Mouse (Mus musculus) kidney, adult 8-10 months (tissue): ENCODE results near the gene Araf.

Experiments used
- DNase-seq, 2 experiments: peaks; one replicate each; pipeline ENCODE4 v3.0.0; 2022

Gene Araf

DNA sequence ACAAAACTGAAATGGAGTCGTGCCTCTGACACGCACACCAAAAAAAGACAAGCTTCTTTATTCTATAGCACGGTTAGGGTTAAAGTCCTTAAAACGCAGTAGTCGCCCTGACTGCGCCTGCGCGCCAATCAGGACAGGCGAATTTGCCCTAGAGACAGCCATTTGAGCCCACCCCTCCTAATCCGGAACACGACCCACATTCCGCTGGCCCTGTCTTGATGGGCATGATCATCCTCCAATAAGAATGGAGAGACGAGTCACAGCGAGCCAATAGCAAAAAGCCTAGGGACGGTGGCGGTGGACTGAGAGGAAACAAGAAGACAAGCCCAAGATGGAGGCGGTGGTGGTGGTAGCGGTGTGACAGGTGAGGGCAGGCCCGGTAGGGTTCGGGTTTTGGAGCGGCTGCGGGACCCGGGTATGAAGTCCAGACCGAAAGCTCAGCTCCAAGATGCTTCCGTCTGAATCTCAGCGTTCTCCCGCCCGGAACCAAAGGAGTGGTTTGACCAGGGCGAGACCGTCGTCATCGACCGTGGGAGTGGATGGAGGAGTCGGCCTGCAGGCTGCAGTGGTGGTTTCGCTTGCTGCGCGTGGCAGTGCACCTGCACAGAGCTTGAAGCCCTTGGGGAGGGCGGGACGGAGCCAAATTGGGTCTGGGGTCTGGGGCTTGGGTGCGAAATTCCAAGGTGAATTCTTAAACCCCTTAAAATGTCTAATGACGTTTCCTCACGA is 50.8 kb downstream of the Araf start:
- DNase-seq, result peak; percentile 93 to 96

DNA sequence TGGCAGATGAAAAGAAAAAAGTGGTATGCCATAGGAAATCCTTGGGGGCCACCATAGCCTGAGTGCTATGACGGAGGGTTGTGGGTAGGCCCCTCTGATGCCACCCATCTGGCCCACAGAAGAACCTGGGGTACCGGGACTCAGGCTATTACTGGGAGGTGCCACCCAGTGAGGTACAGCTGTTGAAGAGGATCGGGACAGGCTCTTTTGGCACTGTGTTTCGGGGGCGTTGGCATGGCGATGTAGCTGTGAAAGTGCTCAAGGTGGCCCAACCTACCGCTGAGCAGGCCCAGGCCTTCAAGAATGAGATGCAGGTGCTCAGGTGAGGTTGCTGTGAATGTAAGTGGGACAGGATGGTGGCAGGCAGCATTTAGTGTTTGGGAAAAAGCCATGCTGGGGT is 56.2 kb downstream of the Araf start:
- no peak for DNase-seq

DNA sequence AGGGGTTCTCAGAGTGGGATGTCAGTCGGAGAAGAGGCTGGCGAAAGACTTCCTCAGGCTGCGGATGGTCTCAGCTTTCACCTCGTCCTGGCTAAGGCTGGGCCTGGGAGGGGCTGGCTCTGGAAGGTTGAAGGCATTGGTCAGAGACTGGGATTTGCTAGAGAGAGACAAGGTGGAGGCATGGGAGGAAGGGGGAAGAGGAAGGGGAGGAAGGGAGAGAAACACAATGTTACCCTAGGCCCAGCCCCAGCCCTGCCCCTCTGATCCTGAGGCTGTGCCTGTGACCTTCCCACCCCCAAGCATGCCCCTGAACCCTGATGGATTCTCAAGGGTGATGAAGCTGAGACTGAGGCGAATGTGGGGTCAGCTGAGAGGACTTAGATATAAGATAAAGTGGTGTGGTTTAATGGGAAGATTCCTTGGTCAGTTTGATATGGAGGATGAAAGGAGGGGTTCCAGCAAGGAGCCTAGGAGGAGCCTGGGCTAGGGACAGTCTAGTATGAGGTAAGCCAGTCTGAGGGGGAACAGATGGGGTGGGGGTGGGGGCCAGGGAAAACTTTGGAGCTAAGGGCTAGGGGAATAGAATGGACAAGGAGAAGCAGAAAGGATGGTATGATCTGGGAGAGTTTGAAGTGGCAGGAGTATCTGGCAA is 64.0 kb downstream of the Araf start:
- DNase-seq, result no peak

DNA sequence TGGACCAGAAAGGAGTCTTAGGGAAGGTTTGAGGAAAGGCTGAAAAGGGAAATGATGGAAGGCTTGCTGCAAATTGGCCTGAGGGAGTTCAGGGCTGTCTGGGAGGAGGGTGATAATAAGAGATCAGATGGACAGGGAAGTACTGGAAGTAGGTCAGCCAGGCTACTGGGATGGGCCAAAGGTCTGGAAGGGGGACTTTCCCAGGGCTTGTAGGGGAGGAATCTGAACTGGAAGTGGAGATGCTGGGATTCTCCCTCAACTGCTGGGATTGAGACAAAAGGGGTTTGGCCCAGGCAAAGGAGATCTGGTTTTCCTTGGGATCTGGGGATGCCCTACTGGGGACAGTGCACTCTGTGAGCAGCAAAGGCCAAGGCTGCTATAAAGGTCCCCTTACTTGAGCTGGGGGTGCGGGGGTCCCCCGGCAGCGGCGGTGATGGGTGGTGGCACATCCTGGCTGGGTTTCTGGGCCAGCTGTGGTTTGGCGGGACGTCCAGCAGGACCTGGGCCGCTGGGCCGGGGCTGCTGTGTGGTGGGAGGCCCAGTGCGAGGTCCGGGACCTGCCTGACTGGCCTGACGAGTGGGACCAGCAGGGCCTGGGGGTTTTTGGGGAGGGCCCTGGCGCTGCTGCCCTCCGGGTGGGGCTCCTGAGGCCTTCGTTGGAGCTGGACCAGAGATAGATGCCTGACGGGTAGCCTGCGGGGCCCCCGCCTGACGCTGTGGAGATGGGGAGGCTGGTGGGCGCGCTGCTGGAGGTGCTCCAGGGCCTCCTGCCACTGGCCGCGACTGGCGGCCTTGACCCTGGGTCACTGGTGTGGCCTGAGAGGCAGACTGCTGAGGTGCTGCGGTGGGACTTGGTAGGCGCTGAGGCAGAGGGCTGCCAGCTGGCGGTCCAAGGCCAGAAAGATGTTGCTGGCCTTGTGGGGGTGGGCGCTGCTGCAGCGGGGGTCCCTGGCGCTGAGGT is 64.8 kb downstream of the Araf start:
- DNase-seq, result no peak

DNA sequence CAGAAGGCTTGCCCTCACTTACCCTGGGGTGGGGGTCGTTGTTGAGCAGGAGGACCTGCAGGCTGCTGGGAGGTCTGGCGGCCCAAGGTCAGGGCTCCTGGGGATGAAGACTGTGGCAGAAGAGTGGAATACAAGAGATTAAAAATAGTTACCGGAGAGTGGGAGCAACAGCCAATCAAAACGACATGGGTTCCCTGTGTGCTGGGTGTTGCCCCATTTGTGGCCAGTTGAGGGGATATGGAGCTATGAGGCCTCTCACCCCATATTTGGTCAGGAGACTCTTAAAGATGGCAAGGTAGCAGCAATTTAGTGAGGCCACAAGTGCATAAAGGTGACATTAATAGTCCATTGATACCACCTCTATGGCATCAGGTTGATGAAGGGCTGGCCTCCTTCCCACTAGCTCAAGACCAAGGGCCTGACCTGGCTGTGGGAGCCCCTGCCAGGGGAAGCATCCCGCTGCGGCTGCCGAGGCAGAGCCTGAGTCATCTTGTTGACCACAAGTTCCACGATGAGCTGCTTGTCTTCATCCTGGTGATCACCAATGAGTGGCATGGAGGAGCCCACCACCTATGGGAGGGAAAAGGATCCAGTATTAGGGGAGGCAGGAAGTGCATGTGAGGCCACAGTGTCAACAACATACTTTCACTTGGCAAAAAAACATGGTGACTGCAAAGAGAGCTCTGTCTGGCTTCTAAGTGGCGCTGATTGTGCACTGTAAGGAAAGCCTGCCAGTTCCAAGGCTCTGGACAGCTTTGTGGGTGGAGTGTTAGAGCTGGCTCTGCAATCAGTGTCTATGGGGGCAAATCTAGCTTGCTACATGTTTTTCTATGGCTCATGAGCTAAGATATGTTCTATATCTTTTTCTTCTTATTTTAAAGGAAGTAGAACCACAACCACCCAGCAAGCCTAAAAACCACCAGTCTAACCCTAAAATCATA is 65.8 kb downstream of the Araf start:
- no peak for DNase-seq

DNA sequence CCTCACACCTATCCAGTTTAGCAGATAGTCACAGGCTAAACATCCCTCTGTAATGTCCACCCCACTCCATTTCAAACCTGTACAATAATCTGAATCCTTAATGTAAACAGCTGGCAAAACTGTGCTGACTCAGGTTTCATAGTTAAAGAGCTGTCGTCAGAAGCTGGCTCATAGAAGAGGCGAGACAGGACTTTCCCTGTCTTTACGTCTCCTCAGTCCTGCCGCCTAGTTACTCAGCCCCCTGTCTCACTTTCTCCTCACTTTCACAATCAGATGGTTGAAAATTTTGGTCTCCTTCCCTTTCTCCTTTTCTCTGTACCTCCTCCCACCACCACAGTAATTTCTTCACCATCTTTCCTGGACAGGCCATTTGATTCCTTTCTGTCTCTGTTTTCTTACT is 70.5 kb downstream of the Araf start:
- DNase-seq, result no peak

DNA sequence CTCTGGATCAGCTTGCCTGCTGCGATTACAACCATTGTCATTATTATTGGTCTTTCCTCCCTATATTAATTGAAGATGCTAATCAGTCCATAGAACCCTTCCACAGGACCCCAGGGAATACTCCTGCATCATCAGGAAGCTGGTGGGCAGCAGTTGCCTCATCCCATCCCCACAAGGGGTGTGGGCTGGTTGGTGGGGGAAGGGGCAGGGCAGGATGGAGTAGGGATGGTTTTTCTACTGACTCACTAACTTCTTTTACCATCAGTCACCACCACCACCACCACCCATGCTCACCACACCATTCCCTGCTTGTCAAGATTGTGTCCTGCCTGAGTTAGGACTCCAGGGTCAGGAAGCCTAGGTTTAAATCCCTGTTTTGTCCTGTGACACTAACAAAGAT is 71.6 kb downstream of the Araf start:
- DNase-seq, result no peak

DNA sequence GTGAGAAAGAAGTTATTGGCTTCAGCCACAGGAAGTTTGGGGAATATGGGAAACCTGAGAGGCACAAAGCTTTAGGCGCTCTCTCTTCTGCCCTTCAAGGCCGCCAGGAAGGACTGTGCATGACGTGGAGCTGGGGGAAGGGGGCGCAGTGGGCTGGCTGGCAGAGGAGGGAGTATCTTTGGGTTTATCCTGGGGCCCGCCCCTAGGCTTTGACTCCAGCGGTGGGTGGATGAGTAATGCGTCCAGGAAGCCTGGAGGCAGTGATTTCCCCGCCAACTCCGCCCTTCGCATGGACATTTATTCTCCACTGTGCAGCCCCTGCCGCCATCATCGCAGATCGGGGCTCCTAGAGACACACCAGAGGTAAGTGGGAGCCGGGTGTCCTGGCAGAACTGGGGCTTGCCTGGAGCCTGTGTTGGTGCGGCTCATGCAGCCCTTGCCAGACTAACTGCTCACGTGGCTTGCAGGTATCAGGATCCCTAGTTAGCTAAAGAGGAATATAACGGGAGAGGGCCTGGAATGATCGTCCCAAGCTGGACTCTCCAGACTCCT is 72.4 kb downstream of the Araf start, which contains the start of gene Timp1:
Gene Timp1 (plus strand): TSS at position 205 of the 552 bp plus-strand sequence.
- no peak for DNase-seq

DNA sequence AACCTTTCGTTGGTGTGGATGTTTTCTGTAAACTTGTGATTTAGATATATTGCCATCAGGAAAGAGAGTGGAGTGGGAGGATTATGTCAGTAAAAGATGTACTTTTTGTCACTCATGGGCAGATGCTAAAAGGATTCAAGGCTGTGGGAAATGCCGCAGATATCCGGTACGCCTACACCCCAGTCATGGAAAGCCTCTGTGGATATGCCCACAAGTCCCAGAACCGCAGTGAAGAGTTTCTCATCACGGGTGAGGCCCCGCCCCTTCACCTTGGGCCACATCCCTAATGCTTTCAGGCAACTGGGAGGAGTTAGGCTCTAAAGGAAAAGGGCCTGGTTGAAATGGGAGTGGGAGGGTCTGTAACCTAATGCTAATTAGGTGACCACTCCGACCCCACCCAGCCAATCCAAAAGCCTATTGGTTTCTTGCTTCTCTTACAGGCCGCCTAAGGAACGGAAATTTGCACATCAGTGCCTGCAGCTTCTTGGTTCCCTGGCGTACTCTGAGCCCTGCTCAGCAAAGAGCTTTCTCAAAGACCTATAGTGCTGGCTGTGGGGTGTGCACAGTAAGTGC is 75.4 kb downstream of the Araf start:
- no peak for DNase-seq

DNA sequence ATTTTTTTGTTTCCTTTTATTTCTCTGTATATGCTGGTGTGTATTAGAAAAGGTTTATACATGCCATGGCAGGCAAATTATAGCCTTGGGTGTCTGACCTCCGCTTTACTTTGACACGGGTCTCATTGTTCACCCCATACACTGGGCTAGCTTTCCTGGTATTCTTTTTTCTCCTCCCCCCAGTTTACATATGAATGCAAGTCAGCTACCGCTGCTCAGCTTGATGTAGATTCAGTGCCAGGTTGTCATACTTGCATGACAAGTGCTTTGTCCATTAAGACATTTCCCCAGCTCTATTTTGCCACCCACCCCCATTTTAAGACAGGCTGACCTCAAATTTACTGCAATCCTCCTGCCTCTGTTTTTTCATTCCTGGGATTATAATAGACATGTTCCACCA is 77.6 kb downstream of the Araf start:
- no peak for DNase-seq

DNA sequence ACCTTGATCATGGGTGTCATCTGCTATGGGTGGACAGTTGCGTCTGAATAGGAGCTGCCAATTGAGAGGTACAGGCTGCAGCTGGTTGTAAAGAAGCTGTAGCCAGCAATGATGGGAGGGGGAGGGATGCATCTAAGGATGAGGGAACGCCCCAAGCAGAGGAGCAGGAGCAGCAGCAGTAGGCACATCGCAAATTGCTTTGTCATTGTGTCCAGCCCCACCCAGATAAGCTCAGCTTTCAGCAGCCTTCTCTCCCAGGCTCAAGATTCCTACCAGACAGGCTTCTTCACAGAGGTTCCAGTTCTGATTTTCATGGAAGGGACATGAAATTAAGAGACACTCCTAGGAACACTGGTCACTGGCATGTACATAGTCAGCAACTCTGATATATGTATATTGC is 112.5 kb downstream of the Araf start:
- DNase-seq, result no peak
